Mouse (Mus musculus): ENCODE results near the gene Dhrs1.

DNA sequence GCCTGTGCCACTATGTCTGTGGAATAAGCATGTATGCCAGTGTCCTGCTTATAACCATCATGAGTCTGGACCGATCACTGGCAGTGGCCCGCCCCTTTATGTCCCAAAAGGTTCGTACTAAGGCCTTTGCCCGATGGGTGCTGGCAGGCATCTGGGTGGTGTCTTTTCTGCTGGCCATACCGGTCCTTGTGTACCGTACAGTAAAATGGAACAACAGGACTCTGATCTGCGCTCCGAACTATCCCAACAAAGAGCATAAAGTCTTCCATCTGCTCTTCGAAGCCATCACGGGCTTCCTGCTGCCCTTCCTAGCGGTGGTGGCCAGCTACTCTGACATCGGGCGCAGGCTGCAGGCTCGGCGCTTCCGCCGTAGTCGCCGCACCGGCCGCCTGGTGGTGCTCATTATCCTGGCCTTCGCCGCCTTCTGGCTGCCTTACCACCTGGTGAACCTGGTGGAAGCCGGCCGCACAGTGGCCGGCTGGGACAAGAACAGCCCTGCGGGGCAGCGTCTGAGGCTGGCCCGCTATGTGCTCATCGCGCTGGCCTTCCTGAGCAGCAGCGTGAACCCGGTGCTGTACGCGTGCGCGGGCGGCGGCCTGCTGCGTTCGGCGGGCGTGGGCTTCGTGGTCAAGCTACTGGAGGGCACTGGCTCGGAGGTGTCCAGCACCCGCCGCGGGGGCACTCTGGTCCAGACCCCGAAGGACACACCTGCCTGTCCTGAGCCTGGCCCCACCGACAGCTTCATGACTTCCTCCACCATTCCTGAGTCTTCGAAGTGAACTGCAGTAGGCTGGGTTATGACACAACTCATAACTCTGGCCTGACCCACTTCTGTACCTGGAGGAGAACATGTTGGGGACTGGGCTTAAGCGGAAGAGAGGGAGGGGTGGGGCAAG, 22.3 kb upstream of the Dhrs1 start:
- no peak for TF ChIP-seq POLR2A (IDR thresholded peaks at IDR 0.05; ENCODE audit: borderline replicate concordance, extremely low read depth, insufficient read depth, insufficient read length, poor library complexity, severe bottlenecking)
- peak; percentile 43; the same call in 1 of the 2 replicates for TF ChIP-seq CTCF (IDR thresholded peaks at IDR 0.05; ENCODE audit: borderline replicate concordance, extremely low read depth, insufficient read depth, insufficient read length)
